11 mouse cellular contexts compared by ENCODE assay signal in the genomic region with DNA sequence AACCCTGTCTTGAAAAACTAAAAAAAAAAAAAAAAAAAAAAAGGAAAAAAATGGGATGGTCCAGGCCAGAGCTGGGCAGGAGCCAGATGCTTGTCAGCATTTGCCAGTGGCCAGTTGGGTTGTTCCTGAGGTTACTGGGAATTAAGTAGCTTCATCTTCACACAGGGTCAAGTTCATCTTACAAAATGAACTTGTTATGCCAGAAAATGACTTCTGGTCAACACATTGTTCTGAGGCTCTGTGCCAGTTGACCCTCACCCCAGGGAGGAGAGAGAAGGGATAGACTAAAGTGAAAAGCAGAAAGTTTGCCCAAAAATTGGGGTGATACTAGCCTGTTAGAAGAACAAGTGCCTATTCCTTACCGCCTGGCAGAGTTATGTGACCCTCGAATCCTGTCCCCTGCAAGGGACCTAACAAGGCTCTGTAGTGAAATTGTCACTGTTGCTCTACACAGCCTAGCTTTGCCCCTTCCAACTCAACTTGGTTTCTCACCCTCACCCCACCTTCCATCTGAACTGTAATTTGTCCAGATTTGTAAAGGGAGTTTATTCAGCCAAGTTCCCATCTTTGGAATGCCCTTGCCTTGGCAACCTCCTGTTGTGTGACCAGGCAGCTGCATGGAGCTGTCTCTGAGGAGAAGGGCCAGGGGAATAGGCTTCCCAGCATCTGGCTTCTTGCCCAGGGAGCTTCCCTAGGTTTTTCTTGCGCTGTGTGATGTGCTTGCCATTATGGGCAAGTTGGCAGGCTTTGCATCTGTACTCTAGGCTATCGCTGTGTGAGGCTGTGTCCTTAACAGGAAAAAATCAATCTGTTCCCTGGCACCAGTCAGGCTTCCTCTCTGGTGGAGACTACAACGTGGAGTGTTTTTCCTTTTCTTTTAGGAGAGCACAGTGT. TPM values are rescaled to one million over a fixed set of nuclear protein-coding genes. Genes with fewer than 3 reads are reported as not detected.
A peak's percentile ranks its signal among the peaks of the same experiment; 100 is the strongest.
DNase-seq lines count a peak whose midpoint lies in the region; ATAC-seq lines count a peak whose summit lies in the region.
"Had no signal": no experiment of that assay in that cellular context is flagged by ENCODE, and none has a peak within 500 bp of the region (broad histone marks: within the 10 kb centered on the region; RNA-seq: fewer than 3 reads in every experiment).

No protein-coding gene starts in this region.

- no peaks in the 10 kb centered on the region for H3K9me3 ChIP-seq in hindbrain, embryonic 13.5 days
- H3K9me3 ChIP-seq in hindbrain, embryonic 11.5 days (ENCODE audit: control insufficient read depth, low read length), result no peaks in the 10 kb centered on the region
- no peaks in the 10 kb centered on the region for H3K9me3 ChIP-seq in heart, embryonic 15.5 days (replicated peaks)
- H3K9me3 ChIP-seq: embryonic facial prominence, embryonic 15.5 days; G1E; limb, embryonic 13.5 days had no signal

- no peaks in the 10 kb centered on the region for H3K27me3 ChIP-seq in hindbrain, embryonic 13.5 days
- H3K27me3 ChIP-seq in hindbrain, embryonic 11.5 days (ENCODE audit: control insufficient read depth, insufficient read depth, low read length), result no peaks in the 10 kb centered on the region
- H3K27me3 ChIP-seq in heart, embryonic 15.5 days, result no peaks in the 10 kb centered on the region
- H3K27me3 ChIP-seq: embryonic facial prominence, embryonic 15.5 days; limb, embryonic 13.5 days had no signal

- peaks cover 96% of the 10 kb centered on the region for H3K36me3 ChIP-seq in hindbrain, embryonic 13.5 days
- H3K36me3 ChIP-seq in hindbrain, embryonic 11.5 days (ENCODE audit: control insufficient read depth, insufficient read depth, low read length), result no peaks in the 10 kb centered on the region; the same call in 1 of the 2 replicates
- H3K36me3 ChIP-seq in heart, embryonic 15.5 days, result peaks cover 78% of the 10 kb centered on the region

- 79% methylated on average over 5 of the region's 5 CpGs for WGBS in hindbrain, embryonic 13.5 days
- 85% methylated on average over 5 of the region's 5 CpGs for WGBS in hindbrain, embryonic 11.5 days
- 76% methylated on average over 5 of the region's 5 CpGs for WGBS in heart, embryonic 15.5 days

- H3K9ac ChIP-seq in hindbrain, embryonic 13.5 days, result no peak overlapping the region
- H3K9ac ChIP-seq in hindbrain, embryonic 11.5 days (ENCODE audit: low read depth, low read length), result no peak overlapping the region
- H3K9ac ChIP-seq in heart, embryonic 15.5 days, result no peak overlapping the region
- H3K9ac ChIP-seq: embryonic facial prominence, embryonic 15.5 days; limb, embryonic 13.5 days had no signal

- peaks cover 9% of the 10 kb centered on the region; the same call in 1 of the 2 replicates for H3K4me1 ChIP-seq in hindbrain, embryonic 13.5 days (replicated peaks)
- H3K4me1 ChIP-seq in hindbrain, embryonic 11.5 days (replicated peaks; ENCODE audit: control insufficient read depth, insufficient read depth, low read length), result no peaks in the 10 kb centered on the region
- H3K4me1 ChIP-seq in heart, embryonic 15.5 days (replicated peaks), result no peaks in the 10 kb centered on the region
- H3K4me1 ChIP-seq: embryonic facial prominence, embryonic 15.5 days; limb, embryonic 13.5 days had no signal

- H3K4me3 ChIP-seq in hindbrain, embryonic 13.5 days, result no peak overlapping the region
- no peak overlapping the region for H3K4me3 ChIP-seq in hindbrain, embryonic 11.5 days (ENCODE audit: low read depth, low read length)
- no peak overlapping the region for H3K4me3 ChIP-seq in heart, embryonic 15.5 days
- H3K4me3 ChIP-seq: embryonic facial prominence, embryonic 15.5 days; limb, embryonic 13.5 days had no signal

- peak overlapping the region; percentile 59 for H3K27ac ChIP-seq in hindbrain, embryonic 13.5 days
- no peak overlapping the region for H3K27ac ChIP-seq in hindbrain, embryonic 11.5 days (ENCODE audit: low read depth, low read length)
- peak overlapping the region; percentile 28; the same call in 1 of the 2 replicates for H3K27ac ChIP-seq in heart, embryonic 15.5 days
- H3K27ac ChIP-seq: embryonic facial prominence, embryonic 15.5 days; limb, embryonic 13.5 days had no signal

- DNase-seq in hindbrain, embryonic 11.5 days (ENCODE audit: low spot score), result no peak
- peak; percentile 61 for DNase-seq in adrenal gland, postnatal 25 days
- DNase-seq in layer of hippocampus, postnatal 36 days, result peak; percentile 36 to 67
- peak; percentile 60 for DNase-seq in right cerebral cortex, postnatal 14 days
- DNase-seq in T-cell, adult 2 months (ENCODE audit: low spot score), result no peak
- DNase-seq in thymus, adult 18-20 months, result no peak

- no peak overlapping the region for H3K4me2 ChIP-seq in hindbrain, embryonic 13.5 days
- H3K4me2 ChIP-seq in hindbrain, embryonic 11.5 days (replicated peaks; ENCODE audit: low read depth, low read length), result no peak overlapping the region
- no peak overlapping the region for H3K4me2 ChIP-seq in heart, embryonic 15.5 days
- H3K4me2 ChIP-seq: embryonic facial prominence, embryonic 15.5 days; limb, embryonic 13.5 days had no signal

- ATAC-seq in hindbrain, embryonic 13.5 days (ENCODE audit: low FRiP score), result peak; percentile 81
- ATAC-seq in hindbrain, embryonic 11.5 days (ENCODE audit: low FRiP score), result no peak
- no peak for ATAC-seq in heart, embryonic 15.5 days (replicated peaks; ENCODE audit: insufficient number of reproducible peaks, insufficient read depth, low FRiP score, low read depth)

RNA-seq across cellular contexts. Expression of gene Rnf214, which starts 10.6 kb away (rescaled TPM):
- 106 and 110 TPM in 2 replicates for polyA plus RNA-seq in hindbrain, embryonic 13.5 days (2015; fragmentation: Nextera tagmentation; extraction: Ambion mirVana)
- 81.4 and 109 TPM in 2 replicates for polyA plus RNA-seq in hindbrain, embryonic 11.5 days (2014; fragmentation: Nextera tagmentation; extraction: Ambion mirVana)
- total RNA-seq in adrenal gland, postnatal 25 days (2021), result 51.8 and 56.0 TPM in 2 replicates
- polyA plus RNA-seq in heart, embryonic 15.5 days (2015; fragmentation: Nextera tagmentation; extraction: Ambion mirVana), result 40.3 and 43.3 TPM in 2 replicates
- total RNA-seq in layer of hippocampus, postnatal 36 days (2021), result 10 to 100 TPM; 68.2 to 76.1 TPM

RNA-seq across cellular contexts. Expression of gene Pcsk7, which starts 11.0 kb away (rescaled TPM):
- 24.0 and 28.8 TPM in 2 replicates for polyA plus RNA-seq in hindbrain, embryonic 13.5 days (2015; fragmentation: Nextera tagmentation; extraction: Ambion mirVana)
- polyA plus RNA-seq in hindbrain, embryonic 11.5 days (2014; fragmentation: Nextera tagmentation; extraction: Ambion mirVana), result 13.3 and 15.7 TPM in 2 replicates
- total RNA-seq in adrenal gland, postnatal 25 days (2021), result 28.9 and 33.7 TPM in 2 replicates
- polyA plus RNA-seq in heart, embryonic 15.5 days (2015; fragmentation: Nextera tagmentation; extraction: Ambion mirVana), result 17.0 and 19.6 TPM in 2 replicates
- 10 to 100 TPM; 23.3 to 25.3 TPM for total RNA-seq in layer of hippocampus, postnatal 36 days (2021)

RNA-seq across cellular contexts. Expression of gene Tagln, which starts 18.6 kb away (rescaled TPM):
- polyA plus RNA-seq in hindbrain, embryonic 13.5 days (2015; fragmentation: Nextera tagmentation; extraction: Ambion mirVana), result 7.9 and 8.6 TPM in 2 replicates
- 19.6 and 28.8 TPM in 2 replicates for polyA plus RNA-seq in hindbrain, embryonic 11.5 days (2014; fragmentation: Nextera tagmentation; extraction: Ambion mirVana)
- total RNA-seq in adrenal gland, postnatal 25 days (2021), result 51.0 and 70.2 TPM in 2 replicates
- 90.8 and 117 TPM in 2 replicates for polyA plus RNA-seq in heart, embryonic 15.5 days (2015; fragmentation: Nextera tagmentation; extraction: Ambion mirVana)
- 1 to 10 TPM; 7.8 to 9.3 TPM for total RNA-seq in layer of hippocampus, postnatal 36 days (2021)

RNA-seq across cellular contexts. Expression of gene Sidt2, which starts 37.8 kb away (rescaled TPM):
- polyA plus RNA-seq in hindbrain, embryonic 13.5 days (2015; fragmentation: Nextera tagmentation; extraction: Ambion mirVana), result 36.6 and 37.6 TPM in 2 replicates
- 23.4 and 23.6 TPM in 2 replicates for polyA plus RNA-seq in hindbrain, embryonic 11.5 days (2014; fragmentation: Nextera tagmentation; extraction: Ambion mirVana)
- total RNA-seq in adrenal gland, postnatal 25 days (2021), result 286 and 328 TPM in 2 replicates
- polyA plus RNA-seq in heart, embryonic 15.5 days (2015; fragmentation: Nextera tagmentation; extraction: Ambion mirVana), result 31.4 and 41.7 TPM in 2 replicates
- total RNA-seq in layer of hippocampus, postnatal 36 days (2021), result 10 to 100 TPM; 77.5 to 82.1 TPM

Comparison
In these comparisons a context has a peak if more than half of its experiments do, and no peak if none do; other contexts are left out.
1. DNase-seq: peak in adrenal gland, postnatal 25 days (single experiment), layer of hippocampus, postnatal 36 days (2 of 2) and right cerebral cortex, postnatal 14 days (single experiment); none in hindbrain, embryonic 11.5 days (single experiment), T-cell, adult 2 months (single experiment) and thymus, adult 18-20 months (0 of 2).